Mouse (Mus musculus): ENCODE results near the gene Rhoc.
A peak's percentile ranks its signal among the peaks of the same experiment; 100 is the strongest.
"Not testable (repeated sequence)": the region's sequence is repeated elsewhere in the genome, so short reads cannot be mapped to it uniquely, and the experiment has no call there.

Rhoc gene

GRCm38 (mm10) chr3:104788075-104788474 lies at the start of gene Rhoc:
Gene Rhoc, plus strand, starts transcription at chr3:104788375.
- DNase-seq (ENCODE audit: low read depth), result no peak

GRCm38 (mm10) chr3:104741954-104742353 lies 46.2 kb upstream of the Rhoc start:
- no peak for DNase-seq (ENCODE audit: low read depth)

GRCm38 (mm10) chr3:104743161-104743560 lies 45.0 kb upstream of the Rhoc start:
- no peak for DNase-seq (ENCODE audit: low read depth)

- DNase-seq (ENCODE audit: low read depth), result peak; percentile 24
Measured at GRCm38 (mm10) chr3:104743864-104744263, 44.3 kb upstream of the Rhoc start.

- DNase-seq (ENCODE audit: low read depth), result not testable (repeated sequence)
Measured at GRCm38 (mm10) chr3:104752845-104753244, 35.3 kb upstream of the Rhoc start.

DNA sequence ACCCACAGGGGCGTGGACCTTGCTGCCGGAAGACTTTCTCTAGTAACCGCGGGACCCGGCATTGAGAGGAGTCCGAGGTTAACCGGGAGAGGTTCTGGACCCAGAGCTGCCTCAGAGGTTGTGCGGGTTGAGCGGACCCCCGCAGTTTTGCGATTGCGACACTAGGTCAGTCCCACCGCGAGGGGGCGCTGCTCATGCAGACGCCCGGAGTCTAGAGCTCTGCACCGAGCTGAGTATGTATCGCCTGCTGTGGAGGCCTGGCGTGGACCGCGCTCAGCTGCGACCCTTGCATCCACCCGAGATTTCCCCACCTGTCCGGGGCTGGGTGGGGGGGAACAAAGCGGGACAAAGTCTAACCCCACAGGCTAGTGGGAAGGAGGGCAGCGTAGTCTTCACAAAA lies 29.8 kb upstream of the Rhoc start:
- no peak for DNase-seq (ENCODE audit: low read depth)

- DNase-seq (ENCODE audit: low read depth), result no peak
Measured at GRCm38 (mm10) chr3:104758869-104759268, 29.3 kb upstream of the Rhoc start.

DNA sequence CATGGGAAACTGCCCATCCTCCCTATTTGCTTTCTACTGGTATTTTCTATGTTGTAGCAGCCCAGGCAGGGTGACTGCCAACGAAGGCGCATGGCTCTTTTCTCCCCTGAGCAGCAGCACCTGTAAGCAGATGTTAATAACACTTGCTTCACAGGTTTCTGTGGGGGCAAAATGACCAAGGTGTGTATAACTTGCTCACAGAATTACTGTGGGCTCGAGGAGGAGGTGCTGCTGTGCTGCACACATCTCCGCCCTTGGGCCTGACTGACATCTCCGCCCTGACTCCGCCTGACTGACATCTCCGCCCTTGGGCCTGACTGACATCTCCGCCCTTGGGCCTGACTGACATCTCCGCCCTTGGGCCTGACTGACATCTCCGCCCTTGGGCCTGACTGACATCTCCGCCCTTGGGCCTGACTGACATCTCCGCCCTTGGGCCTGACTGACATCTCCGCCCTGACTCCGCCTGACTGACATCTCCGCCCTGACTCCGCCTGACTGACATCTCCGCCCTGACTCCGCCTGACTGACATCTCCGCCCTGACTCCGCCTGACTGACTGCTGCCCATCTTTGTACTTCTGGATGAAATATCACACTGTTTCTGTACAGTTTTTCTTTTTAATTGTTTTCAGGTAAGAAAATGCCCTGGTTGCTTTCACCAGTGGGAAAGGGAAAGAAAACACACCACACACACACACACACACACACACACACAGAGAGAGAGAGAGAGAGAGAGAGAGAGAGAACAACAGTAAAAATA lies 25.9 kb upstream of the Rhoc start:
- DNase-seq (ENCODE audit: low read depth), result peak; percentile 59

DNA sequence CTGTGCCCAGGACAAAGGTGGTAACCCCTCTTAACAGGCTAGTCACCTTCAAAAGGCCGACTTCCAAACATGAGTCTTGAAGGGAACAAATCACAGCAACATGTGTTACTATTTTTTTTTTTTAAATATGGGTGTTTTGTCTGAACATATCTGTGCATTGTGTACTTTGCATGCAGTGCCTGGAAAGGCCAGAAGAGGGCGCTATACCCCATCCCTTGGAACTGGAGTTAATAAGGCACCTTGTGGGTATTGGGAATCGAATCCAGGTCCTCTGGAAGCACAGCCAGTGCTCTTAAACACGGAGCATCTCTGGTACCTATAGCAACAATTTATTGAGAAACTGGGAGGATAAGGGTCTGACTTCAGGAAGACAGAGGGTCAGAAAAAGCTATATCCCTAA lies 23.2 kb upstream of the Rhoc start:
- DNase-seq (ENCODE audit: low read depth), result peak; percentile 64

DNA sequence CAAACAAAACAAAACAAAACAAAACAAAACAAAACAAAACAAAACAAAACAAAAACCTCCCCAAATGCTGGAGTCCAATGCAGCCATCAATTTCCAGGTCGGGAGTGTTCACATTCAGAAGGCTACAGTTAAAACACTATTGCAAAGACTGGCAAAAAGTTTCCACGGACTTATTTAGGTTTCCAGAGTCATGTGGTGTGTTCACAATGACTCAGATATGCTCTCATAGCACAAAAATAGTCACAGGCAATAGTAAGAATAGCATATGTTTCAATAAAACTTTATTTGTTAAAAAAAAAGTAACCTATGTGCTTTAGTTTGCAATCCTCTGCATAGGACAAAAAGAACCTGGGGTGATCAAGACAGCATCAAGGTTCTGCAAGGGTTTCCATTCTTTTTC lies 21.0 kb upstream of the Rhoc start:
- DNase-seq (ENCODE audit: low read depth), result peak; percentile 47

DNA sequence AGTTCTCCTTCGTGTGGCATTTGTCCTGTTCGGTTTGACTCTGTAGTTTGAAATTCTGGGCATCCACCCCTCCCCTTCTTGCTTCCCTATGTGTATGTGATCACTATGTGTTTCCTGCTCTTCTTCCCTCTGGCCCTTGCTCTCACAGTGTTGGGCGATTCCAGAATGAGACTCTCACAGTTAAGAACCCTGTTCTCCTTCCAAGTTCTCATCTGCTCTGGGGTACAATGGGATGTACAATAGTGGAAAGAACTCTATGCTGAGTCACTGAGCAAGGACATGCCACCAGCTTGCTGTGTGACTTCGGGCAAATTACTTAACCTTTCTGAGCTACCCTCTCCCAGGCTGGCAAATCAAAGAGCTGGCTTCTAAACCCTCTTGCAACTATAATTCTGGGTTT lies 20.5 kb upstream of the Rhoc start:
- no peak for DNase-seq (ENCODE audit: low read depth)

- DNase-seq (ENCODE audit: low read depth), result no peak
Measured at GRCm38 (mm10) chr3:104769135-104769534, 19.0 kb upstream of the Rhoc start.

GRCm38 (mm10) chr3:104770035-104770434 lies 18.1 kb upstream of the Rhoc start:
- DNase-seq (ENCODE audit: low read depth), result peak; percentile 67

DNA sequence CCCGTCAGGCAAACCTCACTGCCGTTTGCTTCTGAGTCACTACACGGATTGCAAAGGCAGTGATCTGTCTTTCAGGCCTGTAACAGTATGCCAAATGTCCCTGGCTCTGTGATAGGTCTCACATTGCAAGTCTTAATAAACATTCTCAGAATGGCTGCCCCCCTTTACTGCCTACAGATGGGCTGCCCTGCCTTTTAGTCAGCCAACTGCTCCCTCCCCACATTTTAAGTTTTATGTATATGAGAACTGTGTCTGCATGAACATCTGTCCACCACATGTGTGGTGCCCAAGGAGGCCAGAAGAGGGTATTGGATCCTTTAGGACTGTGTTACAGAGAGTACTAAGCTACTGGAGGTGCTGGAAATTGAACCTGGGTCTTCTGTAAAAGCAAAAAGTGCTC lies 17.3 kb upstream of the Rhoc start:
- DNase-seq (ENCODE audit: low read depth), result no peak

DNA sequence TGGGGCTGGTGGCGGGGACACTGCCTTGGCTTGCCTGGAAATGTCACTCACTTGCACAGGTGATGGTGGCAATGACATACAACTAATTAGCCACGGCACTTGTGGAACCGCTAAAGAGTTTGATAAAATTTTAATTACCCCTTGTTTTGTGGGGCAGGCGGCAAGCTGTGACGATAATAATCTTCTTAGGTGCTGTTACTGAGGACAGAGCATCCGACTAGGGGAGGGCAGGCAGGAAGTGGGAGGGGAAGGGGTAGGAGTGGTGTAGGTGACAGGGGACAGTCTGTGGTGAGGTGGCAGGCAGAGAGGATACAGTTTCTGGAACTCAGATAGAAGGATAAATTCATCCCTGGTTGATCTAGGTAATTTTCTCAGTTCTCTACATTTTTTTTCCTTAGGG lies 16.7 kb upstream of the Rhoc start:
- no peak for DNase-seq (ENCODE audit: low read depth)

DNA sequence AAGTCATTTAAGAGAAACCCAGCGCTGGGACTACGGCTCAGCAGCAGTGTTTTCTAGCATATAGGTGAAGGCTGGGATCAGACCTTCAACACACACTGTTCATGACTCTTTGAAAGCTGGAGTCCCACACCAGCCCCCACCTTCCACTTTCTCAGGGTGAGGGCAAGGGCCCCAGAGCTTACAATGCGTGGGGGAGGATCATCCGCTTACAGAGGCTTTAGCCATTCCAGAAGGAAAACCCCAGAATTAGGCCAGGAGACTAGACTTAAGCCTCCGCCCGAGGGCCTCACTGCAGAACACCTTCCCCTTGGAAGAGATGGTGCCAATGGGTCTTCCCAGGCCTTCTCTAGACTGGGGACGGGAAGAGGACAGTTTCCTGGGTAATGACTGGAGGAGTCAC lies 14.9 kb upstream of the Rhoc start:
- DNase-seq (ENCODE audit: low read depth), result no peak

DNA sequence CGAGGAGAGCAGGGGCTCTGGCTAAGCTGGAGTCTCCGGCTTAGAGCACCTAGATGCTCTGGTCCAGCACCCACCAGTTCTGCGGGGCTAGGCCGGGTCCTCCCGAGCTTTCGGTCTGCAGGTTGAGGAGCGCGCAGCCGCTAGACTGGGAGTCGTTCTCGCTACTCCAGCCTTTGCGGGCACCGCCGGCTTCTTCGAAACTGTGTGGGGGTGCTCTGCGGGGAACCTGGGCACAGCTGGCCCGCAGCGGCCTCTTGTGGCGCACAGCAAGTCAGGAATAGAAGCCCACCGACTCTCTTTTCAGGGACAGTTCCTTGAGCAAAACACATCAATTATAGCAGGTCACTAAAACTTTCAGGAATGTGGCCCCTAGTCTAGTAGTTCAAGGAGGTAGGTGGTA lies 10.8 kb upstream of the Rhoc start:
- DNase-seq (ENCODE audit: low read depth), result no peak

GRCm38 (mm10) chr3:104779949-104780348 lies 8.2 kb upstream of the Rhoc start:
- peak; percentile 72 for DNase-seq (ENCODE audit: low read depth)

GRCm38 (mm10) chr3:104780561-104781420 lies 7.4 kb upstream of the Rhoc start, which contains the start of gene Ppm1j:
Gene Ppm1j, plus strand, starts transcription at chr3:104781056.
- DNase-seq (ENCODE audit: low read depth), result no peak

DNA sequence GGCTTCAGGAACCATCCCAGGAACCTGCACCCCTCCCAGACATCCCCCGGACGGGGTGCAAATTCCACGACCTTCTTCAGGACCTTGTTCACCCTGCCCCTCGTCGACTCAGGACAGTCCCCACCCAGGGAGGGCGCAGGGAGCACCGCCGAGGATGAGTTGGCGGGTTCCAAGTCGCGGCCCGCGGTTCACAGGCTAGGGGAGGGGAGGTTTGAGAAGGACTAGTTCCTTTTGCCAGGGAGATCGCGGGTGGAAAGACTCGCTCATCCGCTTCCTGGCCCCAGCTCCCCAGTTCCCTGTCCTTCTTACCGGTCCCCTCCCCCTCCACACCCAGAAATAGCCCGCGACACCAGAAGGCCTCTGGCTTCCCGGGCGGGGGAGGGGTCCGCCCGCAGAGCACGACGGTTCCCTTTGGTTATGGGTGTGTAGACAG lies 6.7 kb upstream of the Rhoc start, which contains the start of gene Fam19a3:
Gene Fam19a3 (minus strand): TSS at position 370 of the 433 bp plus-strand sequence.
- DNase-seq (ENCODE audit: low read depth), result no peak

DNA sequence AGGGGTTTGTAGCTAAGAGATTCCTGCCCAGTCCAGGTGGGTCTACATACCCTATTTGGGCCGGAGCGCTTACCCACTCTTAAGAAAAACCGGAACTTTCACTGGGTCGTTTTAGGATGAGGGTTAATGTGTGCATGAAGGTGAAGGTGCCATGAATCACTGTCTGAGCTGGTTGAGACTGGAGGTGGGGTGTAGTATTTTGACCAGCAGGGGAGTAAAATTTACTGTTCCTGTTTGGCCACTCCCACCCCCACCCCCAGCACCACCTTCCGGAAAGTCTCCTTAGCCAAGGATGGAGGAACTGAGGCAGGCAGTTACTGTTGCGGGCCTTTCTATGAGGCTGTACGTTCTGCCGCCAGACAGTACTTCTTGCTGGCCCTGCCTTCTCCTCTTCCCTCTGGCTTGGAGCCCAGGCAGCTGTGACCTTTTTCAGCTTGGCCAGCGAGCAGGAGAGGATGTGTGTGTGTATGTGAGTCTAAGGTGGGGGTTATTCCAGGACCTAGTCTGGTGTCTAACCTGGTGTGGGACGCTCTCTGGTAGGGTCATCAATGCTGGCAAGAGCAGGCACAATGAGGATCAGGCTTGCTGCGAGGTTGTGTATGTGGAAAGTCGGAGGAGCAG lies 6.0 kb upstream of the Rhoc start:
- no peak for DNase-seq (ENCODE audit: low read depth)

GRCm38 (mm10) chr3:104783971-104784500 lies 4.1 kb upstream of the Rhoc start:
- DNase-seq (ENCODE audit: low read depth), result no peak

All from 416B (cell line).